Mouse (Mus musculus) testis, adult 2 months (tissue): ENCODE measurements at regions not wholly inside any gene's neighbourhood (a gene's known extent, or its start where the extent isn't known, plus 50 kb on each side); places are given as distances from the start of the nearest gene placed in this dataset.

Experiments
- CTCF ChIP-seq: fragments of 200-500 bp; IDR thresholded peaks from 2 replicates; pipeline ENCODE4 v1.5.1; 2012; ENCODE audit warnings: low read depth, mild to moderate bottlenecking, inconsistent platforms, low read length, moderate library complexity; ENCODE audit not compliant: control insufficient read depth, insufficient read depth, insufficient replicate concordance
- POLR2A ChIP-seq: fragments of 200-500 bp; IDR thresholded peaks from 2 replicates; pipeline ENCODE4 v1.6.1; 2012; ENCODE audit warnings: low read depth, mild to moderate bottlenecking, inconsistent platforms, low read length, moderate library complexity; ENCODE audit not compliant: control insufficient read depth

DNA sequence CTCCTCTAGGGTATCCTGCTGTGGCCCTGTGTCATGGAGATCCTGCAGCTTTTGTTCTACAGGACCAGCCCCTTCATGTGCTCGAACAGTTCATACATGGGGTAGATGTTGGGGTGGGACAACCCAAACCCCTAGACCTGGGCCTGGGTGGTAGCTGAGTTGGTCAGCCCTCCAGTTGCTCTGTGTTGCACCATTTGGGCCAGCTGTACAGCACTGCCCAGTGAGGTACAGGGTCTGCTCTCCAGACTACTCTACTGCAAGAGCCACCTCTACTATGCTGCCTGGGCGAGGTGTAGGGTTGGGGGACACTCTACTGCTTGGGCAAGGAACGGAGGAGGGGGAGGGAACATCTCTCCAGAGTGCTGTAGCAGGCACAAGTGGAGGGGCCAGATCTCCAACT, 120.6 kb downstream of the Cth start:
- TF ChIP-seq CTCF (no peak), POLR2A (no peak)
